Mouse (Mus musculus) frontal cortex, adult 2 months (tissue): ENCODE results near the gene Fcamr. TPM values are rescaled to one million over a fixed set of nuclear protein-coding genes. Genes with fewer than 3 reads are reported as not detected.

Source experiments
- DNase-seq, 2 experiments: peaks; one replicate each; pipeline ENCODE4 v3.0.0; 2022; ENCODE audit warnings: low spot score in 1 of 2; ENCODE audit errors: extremely low spot score in 1 of 2
- polyA plus RNA-seq: library from polyadenylated mRNA; depleted of rRNA; stranded (reverse); fragments of >200 nt; gene quantifications from 2 replicates; pipeline ENCODE4 v1.2.3, GENCODE M21; 2012; rRNA removed

Fcamr gene
- polyA plus RNA-seq, 1 experiment, result 0.10 TPM

DNA sequence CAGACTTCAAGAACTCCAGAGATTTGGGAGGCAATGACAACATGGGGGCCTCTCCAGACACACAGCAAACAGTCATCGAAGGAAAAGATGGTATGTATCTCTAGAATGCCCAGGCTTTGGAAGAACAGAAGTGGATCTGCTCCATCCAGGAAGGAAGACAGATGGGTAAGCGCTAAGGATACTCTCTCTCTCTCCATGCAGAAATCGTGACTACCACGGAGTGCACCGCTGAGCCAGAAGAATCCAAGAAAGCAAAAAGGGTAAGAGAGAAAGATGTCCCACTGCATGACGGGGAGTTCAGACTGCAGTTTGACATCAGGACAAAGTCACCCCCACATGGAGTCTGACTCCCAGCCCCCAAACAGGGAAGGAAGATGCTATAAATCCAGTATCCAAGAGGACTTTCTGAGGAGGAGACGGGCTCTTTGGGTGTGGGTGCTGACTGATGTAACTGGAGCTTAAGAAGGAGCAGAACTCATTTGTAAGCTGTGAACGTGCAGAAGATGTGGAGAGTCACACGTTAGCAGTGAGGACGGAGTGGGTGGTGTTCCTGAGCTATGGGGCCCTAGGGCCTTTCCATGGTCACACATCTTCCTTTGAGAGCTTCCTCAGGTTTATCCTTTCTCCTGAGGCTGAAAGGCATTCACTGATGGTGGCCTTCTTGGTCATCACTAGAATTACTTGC, 49.0 kb downstream of the Fcamr start:
- DNase-seq, result peak; percentile 12 to 44

DNA sequence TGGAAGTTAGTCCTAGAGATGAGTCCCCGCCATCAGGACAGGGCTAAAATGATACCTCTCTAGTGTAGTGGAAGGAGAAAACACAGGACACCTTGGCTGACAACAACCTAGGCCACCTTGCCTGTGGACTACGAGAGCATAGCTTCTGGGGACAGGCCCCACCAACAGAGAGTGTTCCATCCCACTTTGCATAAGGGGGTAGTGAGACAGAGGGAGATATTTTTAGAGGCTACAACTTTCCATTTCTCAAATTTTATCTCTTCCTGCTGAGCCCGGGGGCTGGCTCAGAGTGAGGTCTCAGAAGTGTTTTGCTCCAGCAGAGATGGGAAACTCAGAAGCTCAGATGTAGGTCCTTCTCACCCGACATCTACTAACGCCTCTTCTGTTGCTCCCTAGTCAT, 49.7 kb downstream of the Fcamr start:
- no peak for DNase-seq

DNA sequence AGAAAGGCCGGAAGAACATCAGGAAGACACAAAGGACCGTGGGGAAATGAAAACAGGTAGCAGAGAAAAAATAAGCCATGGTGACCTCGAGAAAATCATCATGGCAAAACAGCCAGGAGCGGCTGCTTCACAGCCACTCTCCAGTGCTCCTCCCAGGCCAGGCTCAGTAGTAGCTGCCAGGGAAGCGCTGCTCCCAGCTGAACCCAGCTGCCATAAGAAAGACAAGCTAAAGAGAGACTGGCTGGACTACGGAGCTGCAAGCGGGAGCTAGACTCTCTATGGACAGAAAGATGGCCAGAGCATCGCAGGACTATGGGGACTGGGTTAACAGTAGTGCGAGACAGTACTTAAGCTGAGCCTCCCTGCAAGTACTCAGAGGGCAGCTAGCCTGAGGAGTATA, 54.1 kb downstream of the Fcamr start:
- no peak for DNase-seq

DNA sequence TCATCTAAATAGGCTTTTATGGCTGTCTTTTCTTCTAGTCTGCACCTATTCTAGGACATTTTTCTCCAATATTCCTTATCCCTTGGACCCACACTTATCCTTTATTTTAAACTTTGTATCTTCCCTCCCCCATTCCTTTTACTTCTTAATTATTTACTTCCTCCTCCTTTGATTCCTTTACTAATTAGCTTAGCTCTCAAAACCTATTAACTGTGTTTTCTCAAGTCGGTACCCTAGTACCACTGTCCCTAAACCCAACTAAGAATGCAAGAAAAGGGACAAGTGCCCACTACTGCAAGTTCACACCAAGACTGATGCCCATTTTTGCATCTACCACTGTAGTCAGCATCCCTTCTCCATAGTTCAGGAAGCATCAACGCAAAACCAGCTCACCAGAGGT, 55.0 kb downstream of the Fcamr start:
- DNase-seq, result no peak

DNA sequence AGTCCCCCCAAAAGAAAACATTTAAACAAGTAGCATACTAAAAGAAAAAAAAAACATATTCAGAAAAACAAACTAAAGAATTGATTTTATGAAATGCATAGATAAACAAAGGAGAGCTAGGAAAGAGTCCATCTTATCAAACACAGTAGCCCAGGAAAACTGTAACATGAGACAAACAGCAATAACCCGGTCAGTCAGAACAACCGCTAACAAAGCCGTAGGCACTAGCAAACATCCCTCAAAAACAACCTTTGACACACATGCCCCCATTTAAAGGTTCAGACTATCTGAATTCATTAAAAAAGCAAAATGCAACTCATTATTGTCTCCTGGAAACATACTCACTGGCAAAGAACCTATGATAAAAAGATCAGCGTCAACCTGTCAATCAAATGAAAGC, 56.8 kb downstream of the Fcamr start:
- DNase-seq, result no peak

DNA sequence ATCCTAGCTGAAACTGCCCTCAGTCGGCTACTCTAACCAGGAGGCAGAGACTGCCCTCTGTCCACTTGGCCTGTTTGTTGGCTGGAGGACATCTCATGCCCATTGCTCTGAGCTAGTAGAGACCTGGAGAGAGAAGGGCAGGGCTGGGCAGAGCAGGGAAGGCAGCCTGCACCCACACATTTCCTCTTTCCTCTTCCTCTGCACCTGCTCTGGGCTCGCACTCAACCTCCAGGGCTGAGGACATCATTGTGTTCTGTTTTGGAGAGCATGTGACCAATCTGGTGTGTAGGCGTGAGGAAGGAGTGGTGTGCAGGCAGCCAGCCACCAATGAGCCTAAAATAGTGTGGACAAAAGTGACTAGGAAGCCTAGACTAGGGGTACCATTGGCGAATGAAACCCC, 63.5 kb downstream of the Fcamr start:
- no peak for DNase-seq

Other genes starting within 250 kb of the Fcamr start
- gene Zp3r, start 171.3 kb upstream of the Fcamr start, polyA plus RNA-seq, result not detected in 2 replicates
- 0.02 TPM in 1 of 2 replicates, not detected in the other for gene C4bp, start 139.3 kb upstream of the Fcamr start, polyA plus RNA-seq
- 0.12 TPM in 1 of 2 replicates, not detected in the other for gene Gm29427, start 85.1 kb upstream of the Fcamr start, polyA plus RNA-seq
- 7.8 and 7.9 TPM in 2 replicates for gene Yod1, start 83.6 kb upstream of the Fcamr start, polyA plus RNA-seq
- 49.8 and 54.3 TPM in 2 replicates for gene Pfkfb2, start 71.6 kb upstream of the Fcamr start, polyA plus RNA-seq
- 2.5 and 2.9 TPM in 2 replicates for gene AA986860, start 68.9 kb upstream of the Fcamr start, polyA plus RNA-seq
- gene Pigr, start 25.8 kb downstream of the Fcamr start, polyA plus RNA-seq, result 0.04 and 0.11 TPM in 2 replicates
- gene Fcmr, start 64.8 kb downstream of the Fcamr start, polyA plus RNA-seq, result 0.28 and 1.0 TPM in 2 replicates
- not detected in 2 replicates for gene Il24, start 86.6 kb downstream of the Fcamr start, polyA plus RNA-seq
- not detected in 2 replicates for gene Il20, start 110.5 kb downstream of the Fcamr start, polyA plus RNA-seq
- gene Il19, start 139.2 kb downstream of the Fcamr start, polyA plus RNA-seq, result not detected in 2 replicates
- gene Il10, start 218.9 kb downstream of the Fcamr start, polyA plus RNA-seq, result not detected in 2 replicates